Mouse (Mus musculus): ENCODE data around the gene Cand2.

DNA sequence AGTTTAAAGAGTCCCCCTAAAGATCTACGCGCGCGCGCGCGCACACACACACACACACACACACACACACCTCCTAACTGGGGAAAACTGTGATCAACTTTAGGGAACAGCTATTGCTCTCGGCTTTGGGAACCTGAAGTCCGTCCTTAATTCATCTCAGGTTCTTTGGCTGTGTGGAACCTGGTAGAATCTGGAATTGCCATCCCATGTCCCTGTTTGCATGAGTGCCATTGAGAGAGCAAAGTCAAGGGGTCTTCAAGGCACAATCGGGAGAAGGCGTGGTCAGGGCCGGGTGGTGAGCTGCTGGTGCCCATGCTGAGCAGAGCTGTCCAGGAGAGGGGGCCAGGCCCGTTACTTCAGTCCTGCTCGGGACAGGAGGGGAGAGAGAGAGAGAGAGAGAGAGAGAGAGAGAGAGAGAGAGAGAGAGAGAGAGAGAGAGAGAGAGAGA lies 348 bp upstream of the Cand2 start:
- TF ChIP-seq POLR2A (IDR thresholded peaks at IDR 0.05; ENCODE audit: extremely low read depth, insufficient read depth, low read length) (no peak), CTCF (IDR thresholded peaks at IDR 0.05; ENCODE audit: extremely low read depth, insufficient read depth, low read length) (no peak)

Measured in cortical plate, adult 2 months (tissue).